Mouse (Mus musculus): ENCODE results near the gene Pelp1. TPM values are rescaled to one million over a fixed set of nuclear protein-coding genes. Genes with fewer than 3 reads are reported as not detected.

The Pelp1 gene
- polyA plus RNA-seq, 1 experiment from 2014 or later: 46.5 TPM

GRCm38 (mm10) chr11:70437426-70437825 lies 27.6 kb upstream of the Pelp1 start:
- peaks cover 56% of the 10 kb centered on the region for H3K36me3 ChIP-seq (ENCODE audit: insufficient read depth)
- no peak overlapping the region for H3K27ac ChIP-seq (ENCODE audit: low read depth)
- H3K4me3 ChIP-seq (ENCODE audit: low read depth, low read length): no peak overlapping the region
- no peaks in the 10 kb centered on the region for H3K27me3 ChIP-seq (ENCODE audit: insufficient read depth, low read length)
- DNase-seq (no peak), ATAC-seq (ENCODE audit: insufficient read depth) (no peak)
- no peak for TF ChIP-seq CTCF (IDR thresholded peaks at IDR 0.05; ENCODE audit: low read depth)
- WGBS: 78% methylated on average over 6 of the region's 6 CpGs
- H3K4me1 ChIP-seq (ENCODE audit: insufficient read depth): peaks cover 8% of the 10 kb centered on the region
- H3K9ac ChIP-seq: no peak overlapping the region
- H3K9me3 ChIP-seq (ENCODE audit: low read depth, low read length): no peaks in the 10 kb centered on the region
- H3K4me2 ChIP-seq: no peak overlapping the region

GRCm38 (mm10) chr11:70435476-70435875 lies 25.6 kb upstream of the Pelp1 start:
- ATAC-seq (ENCODE audit: insufficient read depth): no peak
- TF ChIP-seq CTCF (IDR thresholded peaks at IDR 0.05; ENCODE audit: low read depth): no peak

GRCm38 (mm10) chr11:70433951-70434350 lies 24.1 kb upstream of the Pelp1 start:
- no peak for TF ChIP-seq CTCF (IDR thresholded peaks at IDR 0.05; ENCODE audit: low read depth)
- no peaks in the 10 kb centered on the region for H3K9me3 ChIP-seq (ENCODE audit: low read depth, low read length)
- H3K4me1 ChIP-seq (ENCODE audit: insufficient read depth): peaks cover 8% of the 10 kb centered on the region
- no peak overlapping the region for H3K27ac ChIP-seq (ENCODE audit: low read depth)
- DNase-seq (no peak), ATAC-seq (ENCODE audit: insufficient read depth) (no peak)
- peaks cover 30% of the 10 kb centered on the region for H3K36me3 ChIP-seq (ENCODE audit: insufficient read depth)
- H3K27me3 ChIP-seq (ENCODE audit: insufficient read depth, low read length): no peaks in the 10 kb centered on the region
- WGBS: 89% methylated on average over 3 of the region's 3 CpGs
- H3K4me2 ChIP-seq: peak overlapping the region; percentile 82
- H3K4me3 ChIP-seq (ENCODE audit: low read depth, low read length): peak overlapping the region; percentile 68; the same call in 1 of the 2 replicates
- H3K9ac ChIP-seq: 0 out of 2 replicates have a peak overlapping the region, but pooled peaks have one; percentile 71

More at GRCm38 (mm10) chr11:70435476-70435875, 25.6 kb upstream of the Pelp1 start:
- Histone ChIP-seq H3K27me3 (ENCODE audit: insufficient read depth, low read length) (no peaks in the 10 kb centered on the region), H3K27ac (ENCODE audit: low read depth) (no peak overlapping the region), H3K4me3 (ENCODE audit: low read depth, low read length) (no peak overlapping the region), H3K4me2 (no peak overlapping the region; the same call in 1 of the 2 replicates), H3K4me1 (ENCODE audit: insufficient read depth) (peaks cover 8% of the 10 kb centered on the region), H3K9ac (no peak overlapping the region), H3K9me3 (ENCODE audit: low read depth, low read length) (no peaks in the 10 kb centered on the region), H3K36me3 (ENCODE audit: insufficient read depth) (peaks cover 44% of the 10 kb centered on the region)
- 65% methylated on average over 5 of the region's 5 CpGs for WGBS
- no peak for DNase-seq

GRCm38 (mm10) chr11:70433569-70433943 lies 23.7 kb upstream of the Pelp1 start:
- no peak overlapping the region for H3K27ac ChIP-seq (ENCODE audit: low read depth)
- H3K9ac ChIP-seq: peak overlapping the region; percentile 71; the same call in 1 of the 2 replicates
- peak overlapping the region; percentile 82 for H3K4me2 ChIP-seq
- H3K4me1 ChIP-seq (ENCODE audit: insufficient read depth): peaks cover 8% of the 10 kb centered on the region
- H3K4me3 ChIP-seq (ENCODE audit: low read depth, low read length): peak overlapping the region; percentile 68
- 57% methylated on average over 1 of the region's 1 CpGs for WGBS
- DNase-seq: peak; percentile 18
- H3K9me3 ChIP-seq (ENCODE audit: low read depth, low read length): no peaks in the 10 kb centered on the region
- no peak for ATAC-seq (ENCODE audit: insufficient read depth)
- peaks cover 26% of the 10 kb centered on the region; the same call in 1 of the 2 replicates for H3K36me3 ChIP-seq (ENCODE audit: insufficient read depth)
- H3K27me3 ChIP-seq (ENCODE audit: insufficient read depth, low read length): no peaks in the 10 kb centered on the region
- no peak for TF ChIP-seq CTCF (IDR thresholded peaks at IDR 0.05; ENCODE audit: low read depth)

- 7% methylated on average over 15 of the region's 15 CpGs for WGBS
- Histone ChIP-seq H3K4me1 (ENCODE audit: insufficient read depth) (peaks cover 8% of the 10 kb centered on the region), H3K9ac (peak overlapping the region; percentile 71), H3K36me3 (ENCODE audit: insufficient read depth) (peaks cover 22% of the 10 kb centered on the region; the same call in 1 of the 2 replicates), H3K9me3 (ENCODE audit: low read depth, low read length) (no peaks in the 10 kb centered on the region), H3K27me3 (ENCODE audit: insufficient read depth, low read length) (no peaks in the 10 kb centered on the region), H3K4me3 (ENCODE audit: low read depth, low read length) (peak overlapping the region; percentile 68), H3K27ac (ENCODE audit: low read depth) (peak overlapping the region; percentile 51), H3K4me2 (peak overlapping the region; percentile 82)
- no peak for TF ChIP-seq CTCF (IDR thresholded peaks at IDR 0.05; ENCODE audit: low read depth)
- DNase-seq (peak; percentile 42), ATAC-seq (ENCODE audit: insufficient read depth) (no peak; the same call in 1 of the 2 replicates)
Observed at GRCm38 (mm10) chr11:70432895-70433568, 23.2 kb upstream of the Pelp1 start.

- ATAC-seq (ENCODE audit: insufficient read depth): peak; percentile 97
- H3K36me3 ChIP-seq (ENCODE audit: insufficient read depth): peaks cover 14% of the 10 kb centered on the region; the same call in 1 of the 2 replicates
- DNase-seq: peak; percentile 99
- H3K9ac ChIP-seq: peak within 1 kb of the TSS; percentile 71
- TF ChIP-seq CTCF (IDR thresholded peaks at IDR 0.05; ENCODE audit: low read depth): peak; percentile 63
- peak within 1 kb of the TSS; percentile 51 for H3K27ac ChIP-seq (ENCODE audit: low read depth)
- H3K27me3 ChIP-seq (ENCODE audit: insufficient read depth, low read length): no peaks in the 10 kb centered on the region
- peak within 1 kb of the TSS; percentile 68 for H3K4me3 ChIP-seq (ENCODE audit: low read depth, low read length)
- H3K9me3 ChIP-seq (ENCODE audit: low read depth, low read length): no peaks in the 10 kb centered on the region
- under 1% methylated on average over 75 of the region's 75 CpGs for WGBS
- H3K4me2 ChIP-seq: peak within 1 kb of the TSS; percentile 82
- H3K4me1 ChIP-seq (ENCODE audit: insufficient read depth): peaks cover 8% of the 10 kb centered on the region
Observed at GRCm38 (mm10) chr11:70432048-70432894, 22.4 kb upstream of the Pelp1 start, which contains the start of gene Arrb2. Gene Arrb2 (plus strand): TSS chr11:70432635.
